Mouse (Mus musculus) kidney, embryonic 16.5 days (tissue): Measurements from ENCODE around the gene Cd3e. TPM values are rescaled to one million over a fixed set of nuclear protein-coding genes. Genes with fewer than 3 reads are reported as not detected.
"Not testable (repeated sequence)": the region's sequence is repeated elsewhere in the genome, so short reads cannot be mapped to it uniquely, and the experiment has no call there.

ENCODE experiments used
- ATAC-seq: fragments of 200-750 bp; cut with Nextera tagmentation; 2 replicates; pipeline ENCODE4 v1.8.0; 2017; ENCODE audit warnings: moderate TSS enrichment; ENCODE audit not compliant: low FRiP score, low TSS enrichment
- H3K27ac ChIP-seq: fragments of 300-500 bp; sonication (generic); 2 replicates; pipeline ENCODE4 v1.5.1; 2014; ENCODE audit warnings: low read length
- H3K27me3 ChIP-seq: fragments of 300-500 bp; sonication (generic); 2 replicates; pipeline ENCODE4 v1.6.1; 2014; ENCODE audit warnings: low read length, control low read depth, mixed read lengths; ENCODE audit not compliant: insufficient read depth
- H3K36me3 ChIP-seq: fragments of 300-500 bp; sonication (generic); 2 replicates; pipeline ENCODE4 v1.6.1; 2014; ENCODE audit warnings: low read length, control low read depth, mixed read lengths; ENCODE audit not compliant: insufficient read depth
- H3K4me1 ChIP-seq: fragments of 300-500 bp; sonication (generic); 2 replicates; pipeline ENCODE4 v1.6.1; 2014; ENCODE audit warnings: low read length, control low read depth, mixed read lengths; ENCODE audit not compliant: insufficient read depth
- H3K4me2 ChIP-seq: fragments of 300-500 bp; sonication (generic); replicated peaks from 2 replicates; pipeline ENCODE4 v1.6.1; 2014; ENCODE audit warnings: low read depth, low read length
- H3K4me3 ChIP-seq: fragments of 300-500 bp; sonication (generic); 2 replicates; pipeline ENCODE4 v1.5.1; 2014; ENCODE audit warnings: mild to moderate bottlenecking, low read length
- H3K9ac ChIP-seq: fragments of 300-500 bp; sonication (generic); replicated peaks from 2 replicates; pipeline ENCODE4 v1.6.1; 2014; ENCODE audit warnings: low read length
- H3K9me3 ChIP-seq: fragments of 300-500 bp; sonication (generic); 2 replicates; pipeline ENCODE4 v1.6.1; 2016; ENCODE audit warnings: low read length, control low read depth
- WGBS: fragments of 180-500 bp; shearing (Covaris S2); extraction: QIAGEN DNeasy Blood & Tissue Kit; methylation state at CpG from one replicate; pipeline ENCODE4 v1.1.7; 2014; 5-methylcytosine and 5-hydroxymethylcytosine counted together
- polyA plus RNA-seq: library from polyadenylated mRNA; unstranded; fragments of >200 nt; fragmentation: Nextera tagmentation; extraction: Ambion mirVana; gene quantifications from 2 replicates; pipeline ENCODE4 v1.2.1, GENCODE M21; 2015

Gene Cd3e
- polyA plus RNA-seq, 1 experiment from 2014 or later: not detected

GRCm38 (mm10) chr9:45041131-45041838, 31.9 kb upstream of the Cd3e start:
- peaks cover 43% of the 10 kb centered on the region for H3K27me3 ChIP-seq
- H3K9me3 ChIP-seq: no peaks in the 10 kb centered on the region
- H3K4me3 ChIP-seq: peak overlapping the region; percentile 15; the same call in 1 of the 2 replicates
- H3K27ac ChIP-seq: peak overlapping the region; percentile 78
- peaks cover 28% of the 10 kb centered on the region for H3K4me1 ChIP-seq
- H3K36me3 ChIP-seq: no peaks in the 10 kb centered on the region
- 33% methylated on average over 17 of the region's 17 CpGs for WGBS
- no peak overlapping the region; the same call in 1 of the 2 replicates for H3K9ac ChIP-seq
- peak; percentile 46; the same call in 1 of the 2 replicates for ATAC-seq
- peak overlapping the region; percentile 48 for H3K4me2 ChIP-seq

GRCm38 (mm10) chr9:45040066-45040845, 30.8 kb upstream of the Cd3e start:
- H3K27me3 ChIP-seq: peaks cover 43% of the 10 kb centered on the region
- no peaks in the 10 kb centered on the region for H3K36me3 ChIP-seq
- H3K9ac ChIP-seq: peak overlapping the region; percentile 5; the same call in 1 of the 2 replicates
- H3K4me1 ChIP-seq: peaks cover 28% of the 10 kb centered on the region
- H3K9me3 ChIP-seq: no peaks in the 10 kb centered on the region
- peak overlapping the region; percentile 75 for H3K27ac ChIP-seq
- ATAC-seq: no peak
- peak overlapping the region; percentile 48 for H3K4me2 ChIP-seq
- H3K4me3 ChIP-seq: peak overlapping the region; percentile 15; the same call in 1 of the 2 replicates
- WGBS: 15% methylated on average over 14 of the region's 14 CpGs

GRCm38 (mm10) chr9:45039499-45039898, 30.1 kb upstream of the Cd3e start, which contains the start of gene Mpzl2:
Mpzl2 (plus strand) TSS chr9:45039799.
- peak within 1 kb of the TSS; percentile 48 for H3K4me2 ChIP-seq
- H3K27me3 ChIP-seq: peaks cover 39% of the 10 kb centered on the region
- WGBS: 58% methylated on average over 5 of the region's 5 CpGs
- ATAC-seq: no peak
- no peaks in the 10 kb centered on the region for H3K9me3 ChIP-seq
- H3K36me3 ChIP-seq: no peaks in the 10 kb centered on the region
- H3K9ac ChIP-seq: peak within 1 kb of the TSS; percentile 5; the same call in 1 of the 2 replicates
- peaks cover 28% of the 10 kb centered on the region for H3K4me1 ChIP-seq
- H3K4me3 ChIP-seq: peak within 1 kb of the TSS; percentile 15; the same call in 1 of the 2 replicates
- H3K27ac ChIP-seq: peak within 1 kb of the TSS; percentile 75

DNA sequence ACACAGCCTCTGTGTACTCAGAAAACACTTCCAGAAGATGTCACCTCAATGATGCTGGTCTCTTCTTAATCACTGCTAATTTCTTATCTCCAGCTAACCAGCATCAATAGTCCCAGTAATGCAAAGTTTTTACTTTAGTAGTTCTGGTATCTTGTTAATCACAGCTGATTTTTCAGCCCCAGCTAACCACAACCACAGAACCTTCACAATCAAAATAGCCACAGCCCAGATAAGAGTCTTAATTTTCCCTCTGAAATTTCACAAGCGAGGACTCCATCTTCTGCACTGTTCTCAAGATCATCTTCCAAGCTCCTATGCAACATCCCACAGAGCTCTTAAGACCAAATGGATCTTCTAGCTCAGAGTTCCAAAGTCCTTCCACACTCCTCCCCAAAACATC, 28.4 kb upstream of the Cd3e start:
- H3K4me2 ChIP-seq, H3K36me3 ChIP-seq, H3K9me3 ChIP-seq, H3K27ac ChIP-seq, H3K9ac ChIP-seq, ATAC-seq, H3K4me3 ChIP-seq: not testable (repeated sequence)
- Histone ChIP-seq H3K4me1 (peaks cover 19% of the 10 kb centered on the region; the same call in 1 of the 2 replicates), H3K27me3 (peaks cover 30% of the 10 kb centered on the region)
- WGBS: 81% methylated on average over 1 of the region's 1 CpGs

DNA sequence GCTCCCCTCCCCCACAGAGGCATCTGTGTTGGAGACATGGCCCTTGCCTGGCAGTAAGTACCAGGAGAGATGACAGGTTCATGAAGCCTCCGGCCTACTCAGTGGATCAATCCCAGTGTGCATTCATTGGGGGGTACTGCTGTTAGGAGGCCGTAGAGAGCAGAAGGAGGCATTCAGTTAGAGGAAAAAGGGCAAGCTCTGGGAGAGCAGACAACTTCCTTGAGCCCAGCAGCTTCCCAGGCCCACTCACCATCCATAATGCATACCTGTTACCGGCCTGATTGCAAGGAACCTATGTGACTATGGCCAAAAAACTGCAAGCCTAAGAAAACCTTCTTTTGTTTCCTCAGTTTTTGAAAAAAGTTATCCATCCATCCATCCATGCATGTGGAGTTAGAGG, 25.1 kb upstream of the Cd3e start:
- no peaks in the 10 kb centered on the region for H3K9me3 ChIP-seq
- H3K9ac ChIP-seq: no peak overlapping the region
- peaks cover 3% of the 10 kb centered on the region for H3K27me3 ChIP-seq
- no peak overlapping the region for H3K27ac ChIP-seq
- no peak overlapping the region for H3K4me2 ChIP-seq
- no peak for ATAC-seq
- WGBS: 72% methylated on average over 3 of the region's 3 CpGs
- no peaks in the 10 kb centered on the region for H3K4me1 ChIP-seq
- no peak overlapping the region for H3K4me3 ChIP-seq
- H3K36me3 ChIP-seq: no peaks in the 10 kb centered on the region

DNA sequence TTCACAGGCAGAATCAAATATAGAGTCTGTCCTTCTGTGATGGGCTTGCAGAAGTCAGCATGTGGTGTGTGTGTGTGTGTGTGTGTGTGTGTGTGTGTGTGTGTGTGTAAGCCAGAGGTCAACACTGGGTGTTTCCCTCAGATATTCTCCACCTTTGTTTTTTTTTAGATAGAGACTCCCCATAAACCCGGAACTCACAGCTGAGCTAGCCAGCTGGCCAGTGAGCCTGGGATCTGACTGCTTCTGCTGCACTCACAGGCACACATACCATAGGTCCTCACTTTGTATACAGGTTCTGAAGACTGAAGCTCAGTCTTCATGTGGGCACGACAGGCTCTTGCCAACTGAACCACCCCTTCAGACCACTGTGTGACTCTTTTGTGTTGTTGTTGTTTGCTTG, 22.8 kb upstream of the Cd3e start:
- Histone ChIP-seq H3K27me3 (peaks cover 3% of the 10 kb centered on the region; the same call in 1 of the 2 replicates), H3K4me2 (no peak overlapping the region), H3K4me1 (0 out of 2 replicates have a peak, but pooled peaks cover 3% of the 10 kb centered on the region), H3K4me3 (no peak overlapping the region), H3K9ac (no peak overlapping the region), H3K27ac (no peak overlapping the region), H3K36me3 (no peaks in the 10 kb centered on the region), H3K9me3 (no peaks in the 10 kb centered on the region)
- no peak for ATAC-seq
- WGBS: 80% methylated on average over 2 of the region's 2 CpGs

- H3K4me2 ChIP-seq: no peak overlapping the region
- no peak for ATAC-seq
- WGBS: 62% methylated on average over 6 of the region's 6 CpGs
- no peak overlapping the region for H3K27ac ChIP-seq
- no peaks in the 10 kb centered on the region for H3K36me3 ChIP-seq
- no peak overlapping the region for H3K4me3 ChIP-seq
- H3K27me3 ChIP-seq: peaks cover 3% of the 10 kb centered on the region; the same call in 1 of the 2 replicates
- no peaks in the 10 kb centered on the region for H3K9me3 ChIP-seq
- H3K4me1 ChIP-seq: 0 out of 2 replicates have a peak, but pooled peaks cover 3% of the 10 kb centered on the region
- H3K9ac ChIP-seq: no peak overlapping the region
Measured at GRCm38 (mm10) chr9:45030341-45030740, 20.9 kb upstream of the Cd3e start.

DNA sequence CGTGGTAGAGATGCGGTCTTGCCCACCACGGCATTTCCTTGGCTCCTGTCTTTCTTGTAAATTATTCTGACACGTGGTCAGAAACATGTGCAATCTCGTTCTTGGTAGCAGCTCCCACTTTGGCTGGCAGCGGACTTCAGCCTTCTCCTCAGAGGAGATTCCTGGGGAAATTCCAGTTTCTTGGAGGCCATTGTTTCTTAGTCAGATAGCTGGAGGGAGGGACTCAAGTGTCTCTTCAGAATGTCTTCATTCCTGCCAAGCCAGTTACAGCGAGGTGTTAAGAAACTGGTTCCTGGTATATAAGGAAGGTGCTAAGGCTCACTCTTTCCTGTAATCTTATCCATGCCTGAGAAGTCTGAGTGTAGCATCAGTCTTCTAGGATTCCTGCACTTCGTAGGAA, 17.9 kb upstream of the Cd3e start:
- 72% methylated on average over 8 of the region's 8 CpGs for WGBS
- H3K4me3 ChIP-seq: no peak overlapping the region
- 0 out of 2 replicates have a peak, but pooled peaks cover 3% of the 10 kb centered on the region for H3K4me1 ChIP-seq
- no peaks in the 10 kb centered on the region for H3K9me3 ChIP-seq
- no peaks in the 10 kb centered on the region for H3K36me3 ChIP-seq
- peaks cover 3% of the 10 kb centered on the region; the same call in 1 of the 2 replicates for H3K27me3 ChIP-seq
- no peak for ATAC-seq
- H3K27ac ChIP-seq: no peak overlapping the region
- no peak overlapping the region for H3K9ac ChIP-seq
- no peak overlapping the region for H3K4me2 ChIP-seq

GRCm38 (mm10) chr9:45024187-45024586, 14.8 kb upstream of the Cd3e start:
- Histone ChIP-seq H3K9me3 (no peaks in the 10 kb centered on the region), H3K27ac (no peak overlapping the region), H3K36me3 (no peaks in the 10 kb centered on the region), H3K9ac (no peak overlapping the region), H3K4me2 (no peak overlapping the region), H3K27me3 (no peaks in the 10 kb centered on the region), H3K4me3 (no peak overlapping the region), H3K4me1 (0 out of 2 replicates have a peak, but pooled peaks cover 1% of the 10 kb centered on the region)
- no peak for ATAC-seq
- 86% methylated on average over 2 of the region's 2 CpGs for WGBS
